Mouse (Mus musculus) heart, adult 2 months (tissue): ENCODE data around the gene Gcnt2.

Source experiments
- CTCF ChIP-seq: fragments of 200-600 bp; IDR thresholded peaks from 2 replicates; pipeline ENCODE4 v1.8.1; 2022; ENCODE audit warnings: antibody characterized with exemption, mild to moderate bottlenecking, moderate library complexity
- EP300 ChIP-seq: fragments of 200-500 bp; IDR thresholded peaks from 2 replicates; pipeline ENCODE4 v1.6.1; 2011; ENCODE audit warnings: low read depth, low read length, control low read depth; ENCODE audit not compliant: insufficient read depth
- POLR2A ChIP-seq: fragments of 200-500 bp; IDR thresholded peaks from 2 replicates; pipeline ENCODE4 v1.6.1; 2011; ENCODE audit warnings: mild to moderate bottlenecking, low read depth, low read length, control low read depth; ENCODE audit not compliant: insufficient read depth

DNA sequence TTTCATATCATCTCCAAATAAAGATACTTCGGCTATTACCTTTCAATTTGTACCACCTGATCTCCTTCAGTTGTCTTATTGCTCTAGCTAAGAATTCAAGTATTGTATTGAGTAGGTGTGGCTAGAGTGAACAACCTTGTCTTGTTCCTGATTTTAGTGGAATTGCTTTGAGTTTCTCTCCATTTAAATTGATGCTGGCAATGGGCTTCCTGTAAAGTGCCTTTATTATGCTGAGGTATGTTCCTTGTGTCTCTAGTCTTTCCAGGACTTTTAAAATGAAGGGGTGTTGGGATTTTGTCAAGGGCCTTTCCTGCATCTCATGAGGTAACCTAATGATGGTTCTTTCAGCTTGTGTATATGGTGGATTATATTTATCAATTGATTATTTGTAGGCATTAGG is 83.5 kb downstream of the Gcnt2 start:
- TF ChIP-seq CTCF = no peak
- TF ChIP-seq EP300 = no peak
- TF ChIP-seq POLR2A = no peak
